Mouse (Mus musculus) megakaryocyte, embryonic 14.5 days (primary cell): ENCODE results near the gene Klhl9.

ENCODE experiments used
- FLI1 ChIP-seq: IDR thresholded peaks from 2 replicates; pipeline ENCODE4 v1.6.1; 2012; ENCODE audit warnings: low read length, inconsistent platforms, mixed read lengths
- GATA1 ChIP-seq: IDR thresholded peaks from 3 replicates; pipeline ENCODE4 v1.6.1; 2012; ENCODE audit warnings: mixed read lengths, low read length, inconsistent platforms, borderline replicate concordance

DNA sequence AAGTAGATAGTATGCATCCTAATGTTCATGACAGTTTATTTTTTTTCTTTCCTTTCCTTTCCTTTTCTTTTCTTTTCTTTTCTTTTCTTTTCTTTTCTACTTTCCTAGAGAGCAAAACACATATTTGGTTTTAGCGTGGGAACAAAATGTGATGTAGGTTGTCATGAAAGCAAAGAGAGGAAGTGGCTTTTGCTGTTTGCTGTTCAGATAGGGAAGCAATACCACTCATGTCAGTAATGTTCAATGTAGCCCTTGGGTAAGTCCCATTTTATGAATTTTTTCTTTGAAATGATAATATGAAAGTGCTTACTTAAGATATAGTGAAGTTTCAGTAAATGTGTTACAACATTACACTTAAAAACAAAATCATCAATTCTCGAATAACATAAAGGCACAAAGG is 28.9 kb downstream of the Klhl9 start:
- TF ChIP-seq FLI1 (no peak), GATA1 (no peak; the same call in 2 of the 3 replicates)
